Mouse (Mus musculus): ENCODE measurements around the gene Cntn4.

The Cntn4 gene

DNA sequence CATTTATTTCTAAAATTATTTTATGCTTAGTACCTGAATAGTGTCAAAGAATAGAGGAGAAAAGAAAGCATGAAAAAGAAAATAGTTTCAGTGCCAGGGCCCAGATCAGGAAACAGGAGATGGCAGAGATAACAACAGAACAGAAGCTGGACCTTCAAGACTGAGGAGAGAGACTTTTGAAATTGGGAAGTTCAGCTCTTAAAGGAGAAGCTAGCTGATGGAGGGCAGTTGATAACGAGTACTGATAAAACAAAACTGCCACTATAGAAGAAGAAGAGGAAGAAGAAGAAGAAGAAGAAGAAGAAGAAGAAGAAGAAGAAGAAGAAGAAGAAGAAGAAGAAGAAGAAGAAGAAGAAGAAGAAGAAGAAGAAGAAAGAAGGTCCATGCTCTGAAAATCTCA, 1050.2 kb downstream of the Cntn4 start:
- TF ChIP-seq GATA4 (IDR thresholded peaks at IDR 0.05; ENCODE audit: insufficient replicate concordance, low read length): no peak

DNA sequence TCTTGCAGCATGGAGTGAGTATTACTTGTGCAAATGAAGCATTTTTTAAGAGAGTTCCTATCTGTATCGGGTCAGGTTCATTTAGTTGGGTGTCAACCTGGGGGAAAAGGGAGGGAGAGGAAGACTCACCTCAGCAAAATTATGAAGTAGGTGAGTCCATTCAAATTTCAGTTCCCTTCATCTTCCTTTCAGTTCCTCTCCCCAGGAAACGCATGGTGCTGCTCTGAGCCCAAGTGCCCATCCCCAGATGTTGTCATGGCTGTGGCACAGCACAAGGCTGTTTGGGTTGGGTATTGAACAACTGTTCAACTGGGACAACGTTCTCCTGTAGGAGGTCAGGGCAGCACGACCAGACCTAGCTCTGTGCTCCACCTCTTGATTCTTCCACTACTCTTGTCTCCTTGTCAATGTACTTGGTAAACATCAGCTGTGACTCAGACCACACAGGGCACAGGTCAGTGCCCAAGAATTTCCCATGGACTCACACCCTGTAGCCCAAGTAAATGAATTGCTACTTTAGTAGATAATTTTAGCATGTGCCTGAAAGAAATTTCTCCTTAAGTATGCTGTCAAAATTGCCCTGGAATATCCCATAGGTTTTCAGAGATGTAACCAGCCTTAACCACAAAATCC, 1052.3 kb downstream of the Cntn4 start:
- no peak for TF ChIP-seq GATA4 (IDR thresholded peaks at IDR 0.05; ENCODE audit: insufficient replicate concordance, low read length)

DNA sequence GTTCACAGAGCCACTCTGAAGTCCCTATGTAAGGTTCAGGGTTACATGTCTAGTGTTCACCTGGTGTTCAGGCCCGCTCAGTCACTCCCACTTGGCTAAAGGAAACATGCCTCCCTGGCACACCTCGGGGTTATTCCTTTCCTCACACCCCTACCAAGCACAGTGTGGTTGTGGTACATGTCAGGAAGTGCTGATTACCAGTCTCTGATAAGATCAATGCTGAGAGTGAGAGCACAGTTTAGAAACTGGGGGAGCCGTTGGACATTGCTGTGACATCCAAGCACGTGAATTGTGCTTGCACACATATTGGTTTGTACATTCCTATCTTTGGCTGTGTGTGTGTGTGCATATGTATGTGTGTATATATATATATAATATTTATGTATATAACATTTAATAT, 1055.1 kb downstream of the Cntn4 start:
- no peak for TF ChIP-seq GATA4 (IDR thresholded peaks at IDR 0.05; ENCODE audit: insufficient replicate concordance, low read length)

DNA sequence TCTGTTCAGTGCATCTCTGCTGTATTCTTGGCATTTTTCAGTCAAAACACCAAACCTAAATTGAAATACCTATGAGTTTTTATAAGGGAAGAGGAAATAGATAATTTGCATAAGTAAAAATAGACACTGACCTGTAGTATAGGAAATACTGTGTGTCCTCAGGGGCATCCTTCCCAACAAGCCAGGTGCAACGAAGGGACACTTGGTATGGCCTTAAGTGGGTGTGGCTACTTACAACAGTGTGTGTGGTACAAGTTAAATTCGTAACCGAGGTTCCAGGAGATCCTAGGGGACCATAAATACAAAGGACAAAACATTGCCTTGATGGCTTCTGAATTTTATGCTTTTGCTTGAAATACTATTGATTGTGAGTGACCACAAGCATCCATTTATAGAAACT, 1060.8 kb downstream of the Cntn4 start:
- TF ChIP-seq GATA4 (IDR thresholded peaks at IDR 0.05; ENCODE audit: insufficient replicate concordance, low read length): no peak

DNA sequence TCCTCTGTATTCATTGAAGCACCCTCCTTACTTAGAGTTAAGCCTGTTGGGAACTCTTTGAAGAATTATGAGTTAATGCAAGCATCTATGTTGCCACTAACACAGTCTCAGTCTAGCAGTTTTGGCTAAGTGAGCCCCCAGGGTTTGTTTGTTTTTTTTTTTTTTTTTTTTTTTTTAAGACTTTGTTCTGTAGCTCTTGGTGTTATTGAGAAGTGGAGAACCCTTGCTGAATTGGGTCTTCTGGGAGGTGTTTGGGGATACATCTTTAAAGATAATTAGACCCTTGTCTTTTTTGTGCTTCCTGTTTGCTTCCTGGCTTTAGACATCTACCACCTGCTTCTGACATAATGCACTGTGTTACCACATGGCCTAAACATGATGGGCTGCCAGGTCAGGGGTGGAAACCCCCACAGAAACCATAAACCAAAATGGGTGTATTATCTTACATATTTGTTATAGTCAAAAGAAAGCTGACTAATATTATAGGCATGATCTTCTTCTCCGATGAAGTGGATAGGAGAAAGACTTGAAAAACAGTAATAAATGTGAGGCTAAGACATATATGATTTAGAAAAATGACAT, 1062.9 kb downstream of the Cntn4 start:
- no peak for TF ChIP-seq GATA4 (IDR thresholded peaks at IDR 0.05; ENCODE audit: insufficient replicate concordance, low read length)

DNA sequence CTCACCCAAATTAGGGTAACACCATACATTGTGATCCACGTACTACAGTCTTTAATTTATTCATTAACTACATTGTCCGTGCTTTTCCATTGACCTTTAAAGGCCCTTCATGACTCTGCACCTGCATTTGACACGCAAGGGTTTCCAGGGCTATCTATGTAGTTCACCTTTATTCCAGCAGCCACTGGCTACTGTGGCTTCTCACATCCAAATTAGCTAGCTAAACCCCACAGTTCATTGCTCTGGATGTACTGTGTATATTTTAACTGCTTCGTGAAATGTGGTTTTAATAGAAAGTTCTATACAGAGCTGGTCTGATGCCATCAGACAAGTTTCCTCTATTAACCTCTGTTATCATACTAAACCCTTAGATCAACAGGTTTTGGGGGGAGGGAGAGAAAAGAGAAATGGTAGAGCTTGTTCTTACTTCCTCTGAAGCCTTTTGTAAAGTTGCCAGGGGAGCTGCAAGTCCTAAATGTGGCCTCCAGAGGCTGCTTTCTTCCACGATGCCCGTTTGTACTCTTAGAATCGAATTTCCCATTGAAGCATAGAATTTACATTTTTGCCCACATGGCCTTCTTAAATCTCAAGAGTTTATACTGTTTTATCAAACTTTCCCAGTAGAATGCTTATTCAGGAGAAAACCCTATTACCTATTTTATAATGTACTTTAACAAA, 1066.2 kb downstream of the Cntn4 start:
- TF ChIP-seq GATA4 (IDR thresholded peaks at IDR 0.05; ENCODE audit: insufficient replicate concordance, low read length): no peak

DNA sequence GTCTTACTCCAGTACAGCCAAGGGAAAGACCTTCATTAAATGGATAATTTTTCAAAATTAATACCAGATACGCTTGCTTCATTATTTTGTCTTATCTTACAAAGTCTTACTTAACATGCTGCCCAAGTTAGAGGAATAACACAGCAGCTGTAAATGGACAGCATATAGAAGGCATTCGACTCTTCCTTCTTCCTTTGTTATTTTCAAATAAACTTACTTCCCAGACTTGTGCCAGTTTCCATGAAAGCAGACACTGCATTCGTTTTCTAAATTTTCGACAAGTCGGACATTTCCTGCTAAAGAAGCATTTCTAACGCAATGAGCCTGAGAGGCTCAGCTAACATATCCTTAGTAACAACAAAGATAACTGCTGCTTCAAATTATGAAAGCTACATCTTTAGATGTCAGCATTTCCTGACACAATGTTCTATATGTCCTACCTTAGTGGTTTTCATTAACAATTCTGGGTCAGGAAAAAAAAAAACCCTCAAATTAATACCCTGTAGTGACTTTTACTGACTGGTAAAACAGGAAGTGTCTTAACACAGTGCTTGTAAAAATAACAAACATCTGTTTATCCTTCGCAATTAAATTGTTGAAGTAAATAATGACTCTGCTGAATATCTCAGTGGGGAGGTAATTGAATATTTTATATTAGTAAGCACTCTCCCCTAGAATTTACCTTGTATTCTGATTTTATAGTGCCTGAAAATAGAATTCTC, 1068.4 kb downstream of the Cntn4 start:
- TF ChIP-seq GATA4 (IDR thresholded peaks at IDR 0.05; ENCODE audit: insufficient replicate concordance, low read length): no peak

DNA sequence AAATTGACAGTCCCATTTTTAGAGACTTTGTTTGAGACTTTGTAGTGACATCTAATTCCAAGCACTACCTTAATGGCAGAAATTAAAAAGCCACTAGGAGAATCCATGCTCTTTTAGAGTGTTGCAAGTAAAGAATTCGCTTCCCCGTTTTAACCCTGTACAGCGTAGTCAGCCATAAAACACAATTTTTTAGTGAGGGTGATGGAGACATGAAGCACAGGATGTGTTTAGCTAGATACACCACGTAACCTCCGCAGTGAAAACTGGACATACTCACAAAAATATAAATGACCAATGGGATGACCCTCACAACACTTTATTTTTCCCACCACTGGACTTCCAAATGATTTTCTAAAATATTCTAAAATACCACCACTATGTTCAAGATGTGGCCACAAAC, 1069.8 kb downstream of the Cntn4 start:
- TF ChIP-seq GATA4 (IDR thresholded peaks at IDR 0.05; ENCODE audit: insufficient replicate concordance, low read length): no peak

DNA sequence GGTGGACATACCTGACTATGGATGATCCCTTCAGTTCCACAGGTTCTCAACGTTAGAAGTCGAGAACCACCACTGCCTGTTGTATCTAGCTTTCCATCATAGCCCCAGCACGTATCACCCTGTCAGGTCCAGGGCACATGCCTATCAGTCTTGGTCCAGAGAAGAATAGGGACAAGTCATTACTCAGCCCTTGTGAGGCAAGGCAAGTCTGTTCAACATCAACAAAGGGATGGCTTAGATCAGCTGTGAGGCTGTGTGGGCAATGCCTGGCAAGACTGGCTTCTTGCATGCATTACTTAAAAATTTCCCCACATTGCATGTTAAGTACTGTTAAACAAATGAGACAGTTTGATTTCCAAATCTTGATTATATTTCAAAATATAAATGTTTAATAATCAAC, 1070.3 kb downstream of the Cntn4 start:
- TF ChIP-seq GATA4 (IDR thresholded peaks at IDR 0.05; ENCODE audit: insufficient replicate concordance, low read length): no peak

Data from liver, adult (tissue).